Mouse (Mus musculus) hindbrain, embryonic 13.5 days (tissue): ENCODE data around the gene Slc8b1. TPM values are rescaled to one million over a fixed set of nuclear protein-coding genes. Genes with fewer than 3 reads are reported as not detected.

Source experiments
- ATAC-seq: fragments of 200-750 bp; cut with Nextera tagmentation; 2 replicates; pipeline ENCODE4 v1.8.0; 2017; ENCODE audit warnings: moderate TSS enrichment; ENCODE audit not compliant: low FRiP score
- H3K27ac ChIP-seq: fragments of 300-500 bp; sonication (generic); 2 replicates; pipeline ENCODE4 v1.5.1; 2015; ENCODE audit warnings: inconsistent platforms, mild to moderate bottlenecking, moderate library complexity
- H3K27me3 ChIP-seq: fragments of 300-500 bp; sonication (generic); 2 replicates; pipeline ENCODE4 v1.6.1; 2015; ENCODE audit warnings: mild to moderate bottlenecking, inconsistent platforms
- H3K36me3 ChIP-seq: fragments of 300-500 bp; sonication (generic); 2 replicates; pipeline ENCODE4 v1.6.1; 2015; ENCODE audit warnings: mild to moderate bottlenecking, inconsistent platforms
- H3K4me1 ChIP-seq: fragments of 300-500 bp; sonication (generic); replicated peaks from 2 replicates; pipeline ENCODE4 v1.6.1; 2015; ENCODE audit warnings: inconsistent platforms
- H3K4me2 ChIP-seq: fragments of 300-500 bp; sonication (generic); 2 replicates; pipeline ENCODE4 v1.6.1; 2015; ENCODE audit warnings: inconsistent platforms, mild to moderate bottlenecking, moderate library complexity
- H3K4me3 ChIP-seq: fragments of 300-500 bp; sonication (generic); 2 replicates; pipeline ENCODE4 v1.5.1; 2015; ENCODE audit warnings: mild to moderate bottlenecking, inconsistent platforms
- H3K9ac ChIP-seq: fragments of 300-500 bp; sonication (generic); 2 replicates; pipeline ENCODE4 v1.6.1; 2015; ENCODE audit warnings: mild to moderate bottlenecking, inconsistent platforms
- H3K9me3 ChIP-seq: fragments of 300-500 bp; sonication (generic); 2 replicates; pipeline ENCODE4 v1.6.1; 2016; ENCODE audit warnings: inconsistent platforms
- WGBS: fragments of 180-500 bp; shearing (Covaris S2); methylation state at CpG from one replicate; pipeline ENCODE4 v1.1.7; 2015; 5-methylcytosine and 5-hydroxymethylcytosine counted together
- polyA plus RNA-seq: library from polyadenylated mRNA; unstranded; fragments of >200 nt; fragmentation: Nextera tagmentation; extraction: Ambion mirVana; gene quantifications from 2 replicates; pipeline ENCODE4 v1.2.1, GENCODE M21; 2015

The Slc8b1 gene
- polyA plus RNA-seq, 1 experiment from 2014 or later, result 2.5 TPM

DNA sequence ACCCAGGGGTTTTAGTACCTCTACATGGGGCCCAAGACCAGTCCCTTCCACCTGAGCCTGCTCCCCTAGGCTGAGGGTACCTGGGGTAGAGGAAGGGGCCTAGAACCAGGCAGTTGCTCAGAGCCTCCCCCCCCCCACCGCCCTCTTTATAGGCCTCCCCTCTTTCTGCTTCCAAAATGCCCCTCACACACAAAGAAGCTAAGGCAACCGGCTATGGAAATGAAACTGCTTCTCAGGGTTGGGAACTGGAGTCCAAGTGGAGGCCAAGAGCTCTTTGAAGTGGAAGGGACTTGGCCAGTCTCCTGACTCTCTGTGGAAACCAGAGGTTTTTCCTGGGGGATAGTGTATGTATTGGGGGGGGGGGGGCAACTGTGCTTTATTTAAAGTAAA lies 23.7 kb downstream of the Slc8b1 start:
- H3K9ac ChIP-seq, result no peak overlapping the region
- H3K36me3 ChIP-seq, result peaks cover 29% of the 10 kb centered on the region
- no peak overlapping the region for H3K4me3 ChIP-seq
- ATAC-seq, result peak; percentile 34
- 34% methylated on average over 2 of the region's 2 CpGs for WGBS
- peak overlapping the region; percentile 76 for H3K27ac ChIP-seq
- H3K9me3 ChIP-seq, result no peaks in the 10 kb centered on the region
- no peaks in the 10 kb centered on the region for H3K27me3 ChIP-seq
- no peak overlapping the region for H3K4me2 ChIP-seq
- peaks cover 25% of the 10 kb centered on the region for H3K4me1 ChIP-seq

DNA sequence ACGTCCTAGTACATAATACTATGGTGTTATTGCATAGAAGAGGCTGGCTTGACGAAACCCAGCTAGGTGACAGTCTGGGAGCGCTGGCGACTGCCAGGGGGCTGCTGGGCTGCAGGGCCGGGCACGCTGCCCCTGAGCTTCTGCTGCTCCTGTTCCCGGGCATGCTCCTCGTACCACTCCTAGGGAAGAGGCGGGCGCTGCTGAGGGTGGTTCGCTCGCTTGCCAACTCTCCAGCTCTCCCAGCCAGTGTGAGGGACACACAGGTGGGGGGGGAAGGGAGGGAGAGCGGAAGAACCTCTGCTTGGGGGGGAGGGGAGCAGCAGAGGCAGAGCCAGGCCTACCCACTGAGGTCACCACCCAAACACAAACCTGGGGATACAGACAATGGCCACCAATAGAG lies 25.1 kb downstream of the Slc8b1 start:
- H3K27ac ChIP-seq, result no peak overlapping the region; the same call in 1 of the 2 replicates

DNA sequence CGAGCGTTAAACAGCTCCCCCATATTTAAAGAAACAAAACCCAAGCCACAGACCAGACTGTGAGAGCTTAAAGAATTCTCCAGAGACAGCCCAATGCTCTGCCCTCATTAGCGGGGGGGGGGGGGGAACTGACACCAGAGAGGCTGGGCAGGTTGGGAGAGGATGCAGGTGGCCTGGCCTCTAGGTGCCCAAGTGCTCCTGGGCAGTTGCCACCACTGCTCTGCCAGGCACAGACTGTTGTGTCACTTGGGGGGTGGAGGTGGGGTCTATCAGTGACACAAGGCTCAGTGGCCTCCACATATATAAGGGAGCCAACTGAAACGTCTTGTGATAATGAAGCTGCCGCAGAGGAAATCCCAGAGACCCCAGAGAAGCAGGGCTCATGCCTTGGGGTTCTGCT lies 25.7 kb downstream of the Slc8b1 start:
- H3K9me3 ChIP-seq, result no peaks in the 10 kb centered on the region
- no peak overlapping the region for H3K4me2 ChIP-seq
- ATAC-seq, result no peak
- no peak overlapping the region for H3K27ac ChIP-seq
- 76% methylated on average over 4 of the region's 5 CpGs for WGBS
- peaks cover 45% of the 10 kb centered on the region for H3K36me3 ChIP-seq
- H3K27me3 ChIP-seq, result no peaks in the 10 kb centered on the region
- no peak overlapping the region for H3K9ac ChIP-seq
- no peak overlapping the region for H3K4me3 ChIP-seq
- peaks cover 25% of the 10 kb centered on the region for H3K4me1 ChIP-seq

More for the DNA sequence above, 25.1 kb downstream of the Slc8b1 start:
- no peak overlapping the region for H3K9ac ChIP-seq
- no peaks in the 10 kb centered on the region for H3K9me3 ChIP-seq
- WGBS, result 79% methylated on average over 9 of the region's 13 CpGs
- H3K4me3 ChIP-seq, result no peak overlapping the region
- H3K36me3 ChIP-seq, result peaks cover 39% of the 10 kb centered on the region
- no peak for ATAC-seq
- H3K27me3 ChIP-seq, result no peaks in the 10 kb centered on the region
- no peak overlapping the region for H3K4me2 ChIP-seq
- H3K4me1 ChIP-seq, result peaks cover 25% of the 10 kb centered on the region

DNA sequence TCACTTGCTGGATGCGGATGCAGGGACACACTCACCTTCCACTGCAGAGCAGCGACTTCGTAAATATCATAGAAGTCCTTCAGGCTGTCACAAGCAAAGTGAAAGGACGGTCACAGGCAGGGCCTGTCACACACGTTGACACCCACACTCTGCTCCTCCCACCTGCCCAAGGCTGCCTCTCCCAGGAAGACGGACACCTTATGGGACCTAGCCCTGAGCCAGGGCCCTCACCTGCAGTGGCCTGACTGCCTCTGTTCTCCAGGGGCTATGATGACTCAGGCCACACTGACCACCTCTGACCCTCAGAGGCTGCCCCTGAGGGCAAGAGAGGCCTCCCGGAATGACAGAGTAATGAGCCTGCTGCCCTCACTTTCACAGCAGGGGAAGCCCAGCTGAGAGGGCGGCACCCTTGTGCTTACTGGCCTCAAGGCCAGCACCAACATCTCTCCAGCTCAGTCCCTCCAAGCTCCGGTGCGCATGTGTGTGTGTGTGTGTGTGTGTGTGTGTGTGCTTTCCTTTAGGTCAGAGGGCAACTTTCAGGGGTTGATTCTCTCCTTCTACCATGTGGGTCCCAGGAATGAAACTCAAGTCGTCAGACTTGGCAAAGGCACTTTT lies 37.4 kb downstream of the Slc8b1 start:
- Histone ChIP-seq H3K9me3 (no peaks in the 10 kb centered on the region), H3K4me3 (no peak overlapping the region), H3K9ac (no peak overlapping the region), H3K4me2 (no peak overlapping the region), H3K36me3 (peaks cover 61% of the 10 kb centered on the region), H3K27me3 (no peaks in the 10 kb centered on the region), H3K27ac (no peak overlapping the region), H3K4me1 (no peaks in the 10 kb centered on the region)
- WGBS, result 74% methylated on average over 11 of the region's 11 CpGs
- no peak for ATAC-seq

DNA sequence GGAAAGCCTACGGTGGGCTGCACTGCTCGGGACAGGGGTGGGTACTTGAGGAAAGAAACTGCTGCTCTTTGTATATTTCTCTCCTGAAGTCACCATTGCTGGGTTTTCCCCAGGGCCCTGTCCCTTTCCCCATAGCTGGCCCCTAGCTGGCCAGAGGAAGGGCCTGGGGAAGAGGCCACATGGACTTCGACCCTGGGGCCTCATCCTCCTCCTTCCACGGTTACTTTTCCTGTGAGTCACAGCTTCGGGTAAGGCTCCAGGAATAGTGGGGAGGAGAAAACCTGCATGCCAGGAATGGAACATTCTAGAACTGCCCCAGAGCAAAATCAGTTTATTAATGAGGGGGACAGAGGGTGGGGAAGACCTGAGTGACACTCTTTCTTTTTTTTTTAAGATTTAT lies 39.2 kb downstream of the Slc8b1 start:
- H3K36me3 ChIP-seq, result peaks cover 65% of the 10 kb centered on the region
- 0 out of 2 replicates have a peak, but pooled peaks have one; percentile 5 for ATAC-seq
- 90% methylated on average over 5 of the region's 5 CpGs for WGBS

DNA sequence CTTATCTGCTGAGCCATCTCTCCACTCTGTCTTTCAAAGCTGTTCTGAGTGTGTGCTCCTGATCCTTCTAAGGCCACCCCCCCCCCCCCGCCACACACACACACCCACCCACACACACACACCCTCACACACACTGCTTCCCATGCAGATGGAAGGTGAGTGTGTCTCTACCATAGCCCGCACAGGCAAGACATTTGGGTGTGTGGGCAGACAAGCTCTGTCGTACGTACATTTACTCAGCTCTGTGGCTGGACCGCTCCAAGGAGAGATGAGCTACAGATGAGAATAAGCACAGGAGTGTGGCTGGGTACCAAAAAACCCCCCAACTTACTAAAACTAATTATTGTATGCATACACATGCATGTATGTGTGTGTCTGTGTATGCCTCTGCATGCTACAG lies 39.7 kb downstream of the Slc8b1 start:
- WGBS, result 96% methylated on average over 5 of the region's 5 CpGs
- no peaks in the 10 kb centered on the region for H3K9me3 ChIP-seq
- no peak overlapping the region for H3K4me3 ChIP-seq
- peaks cover 69% of the 10 kb centered on the region for H3K36me3 ChIP-seq
- H3K27ac ChIP-seq, result no peak overlapping the region
- no peak for ATAC-seq
- no peak overlapping the region for H3K4me2 ChIP-seq
- H3K9ac ChIP-seq, result no peak overlapping the region
- H3K4me1 ChIP-seq, result no peaks in the 10 kb centered on the region
- no peaks in the 10 kb centered on the region for H3K27me3 ChIP-seq

More for the DNA sequence above, 39.2 kb downstream of the Slc8b1 start:
- H3K9ac ChIP-seq, result no peak overlapping the region
- no peak overlapping the region for H3K27ac ChIP-seq
- no peaks in the 10 kb centered on the region for H3K4me1 ChIP-seq
- H3K27me3 ChIP-seq, result no peaks in the 10 kb centered on the region
- H3K4me2 ChIP-seq, result no peak overlapping the region
- no peak overlapping the region for H3K4me3 ChIP-seq
- H3K9me3 ChIP-seq, result no peaks in the 10 kb centered on the region

DNA sequence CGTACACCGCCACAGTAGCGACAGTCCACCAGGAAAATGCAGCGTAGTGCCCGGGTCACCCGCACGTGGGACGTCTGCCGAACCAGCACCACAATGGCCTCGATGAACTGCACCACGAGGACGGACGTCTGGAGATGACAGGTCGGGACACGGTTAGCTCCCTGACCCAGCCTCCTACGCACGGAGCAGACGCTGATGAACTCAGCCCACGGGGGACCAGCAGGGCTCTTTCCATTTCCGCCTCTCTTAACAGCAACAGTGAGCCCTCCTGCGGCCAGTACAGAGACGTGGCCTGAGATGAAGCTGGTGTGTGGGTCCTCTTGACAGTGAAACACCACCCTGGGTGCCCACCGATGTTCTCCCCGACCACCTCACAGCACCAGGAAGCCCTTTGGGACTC lies 44.9 kb downstream of the Slc8b1 start:
- H3K27me3 ChIP-seq, result no peaks in the 10 kb centered on the region
- peaks cover 53% of the 10 kb centered on the region for H3K36me3 ChIP-seq
- 83% methylated on average over 24 of the region's 24 CpGs for WGBS
- no peak overlapping the region for H3K4me2 ChIP-seq
- ATAC-seq, result no peak
- no peaks in the 10 kb centered on the region for H3K9me3 ChIP-seq
- H3K9ac ChIP-seq, result no peak overlapping the region
- H3K4me3 ChIP-seq, result no peak overlapping the region
- H3K4me1 ChIP-seq, result peaks cover 24% of the 10 kb centered on the region
- H3K27ac ChIP-seq, result no peak overlapping the region

DNA sequence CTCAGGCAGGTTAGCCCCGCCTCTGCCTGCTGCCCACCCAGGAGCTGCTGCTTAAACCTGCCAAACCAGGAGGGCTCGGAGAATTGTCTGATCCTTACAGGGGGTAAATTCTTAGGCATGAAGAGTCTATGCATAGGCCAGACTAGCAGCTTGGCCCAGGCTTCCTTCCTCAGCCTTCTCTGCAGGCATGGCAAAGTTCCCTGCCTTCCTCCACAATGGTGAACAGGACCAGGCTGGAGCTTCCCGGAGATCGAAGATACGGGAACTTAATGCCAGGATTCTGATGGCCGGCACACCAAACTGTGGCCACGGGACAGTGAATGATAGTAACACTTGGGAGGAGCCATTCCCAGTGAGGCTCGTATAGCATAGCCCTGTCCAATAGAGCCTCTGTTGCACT lies 47.1 kb downstream of the Slc8b1 start:
- 75% methylated on average over 8 of the region's 8 CpGs for WGBS
- no peak for ATAC-seq
- Histone ChIP-seq H3K4me1 (peaks cover 37% of the 10 kb centered on the region), H3K4me2 (no peak overlapping the region), H3K27ac (no peak overlapping the region), H3K9ac (no peak overlapping the region), H3K27me3 (no peaks in the 10 kb centered on the region), H3K36me3 (peaks cover 32% of the 10 kb centered on the region), H3K4me3 (no peak overlapping the region), H3K9me3 (no peaks in the 10 kb centered on the region)

DNA sequence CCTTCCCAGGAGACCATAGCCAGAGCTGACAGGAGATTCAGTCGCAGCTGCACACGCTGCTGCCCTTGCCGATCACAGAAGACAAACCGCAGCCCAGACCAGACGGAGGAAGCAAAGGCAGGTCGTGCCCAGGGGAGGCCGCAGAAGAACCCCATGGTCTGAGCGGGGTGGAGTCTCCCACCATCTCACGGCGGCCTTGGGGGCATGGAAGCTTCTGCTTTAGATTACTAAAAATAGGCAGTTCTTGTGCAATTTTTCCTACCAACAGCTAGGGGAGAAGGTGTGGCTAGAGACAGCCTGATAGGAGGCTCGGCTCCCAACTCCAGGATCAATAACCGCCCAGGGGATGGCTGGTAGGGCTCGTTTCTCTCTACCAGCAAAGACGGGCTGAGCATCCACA lies 47.8 kb downstream of the Slc8b1 start:
- Histone ChIP-seq H3K27ac (no peak overlapping the region), H3K27me3 (no peaks in the 10 kb centered on the region)

DNA sequence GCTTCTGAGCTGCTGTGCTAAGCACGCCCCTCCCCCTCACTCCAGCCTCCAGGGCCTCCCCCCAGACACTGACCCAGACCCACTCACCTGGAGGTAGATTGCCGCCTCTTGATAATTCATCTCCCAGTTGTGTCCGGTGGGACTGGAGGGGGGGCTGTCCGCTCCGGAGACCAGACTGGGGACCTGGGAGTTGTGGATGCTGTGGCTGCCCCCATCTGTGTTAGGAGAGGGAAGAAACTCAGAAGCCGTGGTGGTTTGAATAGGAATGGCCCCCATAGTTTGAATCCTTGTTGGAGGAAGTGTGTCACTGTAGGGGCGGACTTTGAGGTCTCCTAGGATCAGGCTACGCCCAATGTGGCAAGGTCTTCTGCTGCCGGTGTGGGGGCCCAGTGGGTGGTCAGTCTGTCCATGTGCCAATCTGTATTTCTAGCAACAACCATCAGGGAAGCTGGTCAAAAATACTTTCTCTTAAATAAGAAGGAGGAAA lies 49.2 kb downstream of the Slc8b1 start:
- 0 out of 2 replicates have a peak overlapping the region, but pooled peaks have one; percentile 13 for H3K9ac ChIP-seq
- H3K4me2 ChIP-seq, result peak overlapping the region; percentile 10; the same call in 1 of the 2 replicates
- no peak overlapping the region for H3K4me3 ChIP-seq
- peaks cover 55% of the 10 kb centered on the region for H3K4me1 ChIP-seq
- H3K36me3 ChIP-seq, result peaks cover 13% of the 10 kb centered on the region
- no peaks in the 10 kb centered on the region for H3K9me3 ChIP-seq
- ATAC-seq, result no peak
- WGBS, result 59% methylated on average over 9 of the region's 9 CpGs
- H3K27me3 ChIP-seq, result no peaks in the 10 kb centered on the region
- H3K27ac ChIP-seq, result peak overlapping the region; percentile 44; the same call in 1 of the 2 replicates

More for the DNA sequence above, 47.8 kb downstream of the Slc8b1 start:
- no peaks in the 10 kb centered on the region for H3K9me3 ChIP-seq
- peaks cover 44% of the 10 kb centered on the region for H3K4me1 ChIP-seq
- WGBS, result 66% methylated on average over 14 of the region's 14 CpGs
- no peak overlapping the region for H3K4me3 ChIP-seq
- H3K4me2 ChIP-seq, result no peak overlapping the region
- H3K36me3 ChIP-seq, result peaks cover 25% of the 10 kb centered on the region
- H3K9ac ChIP-seq, result peak overlapping the region; percentile 46; the same call in 1 of the 2 replicates
- no peak for ATAC-seq

DNA sequence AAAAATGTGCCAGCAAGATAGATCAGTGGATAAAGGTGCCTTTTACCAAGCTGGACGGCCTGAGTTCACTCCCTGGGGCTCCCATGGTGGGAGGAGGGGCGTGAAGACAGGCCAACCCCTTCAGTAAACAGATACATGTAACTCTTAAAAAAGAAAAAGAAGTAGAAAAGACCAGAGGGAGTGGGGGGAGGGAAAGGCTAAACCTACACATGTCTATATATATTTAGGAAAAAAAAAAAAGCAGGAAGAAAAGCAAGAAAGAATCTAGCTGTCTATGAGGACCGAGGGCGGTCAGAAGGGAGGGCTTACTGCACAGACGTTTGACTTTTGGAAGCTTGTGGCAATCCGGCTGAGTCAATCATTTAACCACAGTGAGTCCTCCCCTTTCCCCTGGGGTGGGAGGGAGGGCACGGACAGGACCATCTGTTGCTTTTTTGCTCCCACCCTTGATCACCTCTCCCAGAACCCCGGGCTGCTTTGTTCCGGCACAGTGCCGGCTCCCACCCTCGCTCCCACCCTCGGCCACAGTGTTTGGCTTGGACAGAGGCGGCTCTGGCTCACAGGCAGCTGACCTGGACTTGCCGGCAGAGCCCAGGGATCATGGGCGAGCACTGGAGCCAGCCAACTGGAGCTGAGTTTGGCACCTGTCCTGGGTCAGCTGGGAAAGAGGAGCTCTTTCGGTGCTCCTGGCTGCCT lies 49.8 kb downstream of the Slc8b1 start:
- Histone ChIP-seq H3K9me3 (no peaks in the 10 kb centered on the region), H3K27me3 (no peaks in the 10 kb centered on the region), H3K4me2 (peak overlapping the region; percentile 30; the same call in 1 of the 2 replicates), H3K36me3 (peaks cover 8% of the 10 kb centered on the region), H3K27ac (peak overlapping the region; percentile 74), H3K4me3 (no peak overlapping the region), H3K9ac (peak overlapping the region; percentile 46; the same call in 1 of the 2 replicates), H3K4me1 (peaks cover 61% of the 10 kb centered on the region)
- WGBS, result 10% methylated on average over 16 of the region's 16 CpGs
- 0 out of 2 replicates have a peak, but pooled peaks have one; percentile 33 for ATAC-seq

DNA sequence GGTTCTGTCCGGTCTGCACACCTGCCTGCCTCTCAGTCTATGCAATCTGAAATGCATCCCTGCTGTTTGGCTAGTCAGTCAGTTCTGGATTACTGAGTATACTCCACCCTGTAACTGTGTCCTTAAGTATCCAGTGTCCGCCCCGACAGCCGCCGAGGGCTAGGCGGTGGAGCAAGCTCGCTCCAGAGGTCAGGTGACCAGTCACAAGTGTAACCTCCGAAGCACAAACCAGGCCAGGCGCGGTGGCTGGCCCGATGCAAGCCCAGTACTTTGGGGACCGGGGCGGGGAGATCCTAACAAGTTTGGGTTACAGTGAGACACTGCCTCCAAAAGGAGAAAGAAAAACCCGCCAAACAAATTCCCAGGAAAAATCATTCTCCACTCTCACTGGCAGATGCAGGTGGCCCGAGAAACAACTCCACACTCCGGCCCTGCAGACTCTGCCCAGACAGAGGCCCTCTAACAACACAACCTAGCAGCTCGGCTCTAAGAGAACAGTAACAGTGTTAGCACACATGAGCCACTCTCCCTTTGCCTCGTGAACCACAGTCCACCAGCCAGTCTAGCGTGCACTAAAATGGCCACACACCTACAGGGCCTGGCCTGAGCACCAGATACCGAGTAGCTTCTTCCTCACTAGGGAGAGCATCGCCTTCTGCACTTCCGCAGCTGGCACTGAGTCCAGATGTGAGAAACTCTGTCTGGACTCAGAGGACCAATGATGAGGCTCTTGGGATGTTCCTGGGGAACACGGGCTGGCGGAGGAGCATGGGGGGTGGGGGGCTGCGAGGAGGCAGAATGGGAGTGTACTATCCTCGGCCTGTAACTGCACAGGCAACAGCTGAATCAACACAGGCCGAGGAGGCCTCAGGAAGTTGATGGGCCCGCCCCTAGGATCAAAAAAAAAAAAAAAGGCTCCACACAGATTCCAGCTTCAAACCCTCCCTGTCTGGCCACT lies 52.3 kb downstream of the Slc8b1 start:
- Histone ChIP-seq H3K27me3 (no peaks in the 10 kb centered on the region), H3K9ac (peak overlapping the region; percentile 5; the same call in 1 of the 2 replicates), H3K4me3 (no peak overlapping the region), H3K27ac (peak overlapping the region; percentile 76), H3K9me3 (no peaks in the 10 kb centered on the region), H3K4me2 (no peak overlapping the region), H3K36me3 (no peaks in the 10 kb centered on the region), H3K4me1 (peaks cover 86% of the 10 kb centered on the region)
- WGBS, result 62% methylated on average over 28 of the region's 28 CpGs
- no peak for ATAC-seq
